Mouse (Mus musculus): ENCODE measurements around the gene Agbl5.

The Agbl5 gene

GRCm38 (mm10) chr5:30888337-30889087, at the start of gene Agbl5:
Gene Agbl5, plus strand, starts transcription at chr5:30888694.
- TF ChIP-seq GATA4 (IDR thresholded peaks at IDR 0.05; ENCODE audit: insufficient replicate concordance, low read length): no peak

- TF ChIP-seq GATA4 (IDR thresholded peaks at IDR 0.05; ENCODE audit: insufficient replicate concordance, low read length): no peak
Observed at GRCm38 (mm10) chr5:30839731-30840130, 48.8 kb upstream of the Agbl5 start.

DNA sequence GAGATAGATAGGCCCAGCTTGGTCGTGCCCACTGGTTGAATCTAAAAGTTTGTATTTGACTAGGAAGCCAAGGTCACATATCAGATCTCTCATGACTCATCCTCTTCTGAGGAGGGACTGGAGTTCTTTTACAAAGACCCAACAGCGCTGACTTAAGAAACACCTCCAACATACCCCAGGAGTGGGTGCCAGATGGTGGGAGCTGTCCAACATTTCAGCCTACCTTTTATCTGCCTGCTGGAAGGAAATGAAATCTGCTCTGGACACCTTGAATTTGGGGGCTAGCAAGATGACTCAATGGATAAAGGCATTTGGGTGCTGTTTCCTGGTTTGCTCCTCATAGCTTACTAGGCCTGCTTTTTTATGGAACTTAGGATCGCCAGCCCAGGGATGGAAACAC, 46.6 kb upstream of the Agbl5 start:
- no peak for TF ChIP-seq GATA4 (IDR thresholded peaks at IDR 0.05; ENCODE audit: insufficient replicate concordance, low read length)

- TF ChIP-seq GATA4 (IDR thresholded peaks at IDR 0.05; ENCODE audit: insufficient replicate concordance, low read length): no peak
Observed at GRCm38 (mm10) chr5:30849891-30850555, 38.5 kb upstream of the Agbl5 start.

DNA sequence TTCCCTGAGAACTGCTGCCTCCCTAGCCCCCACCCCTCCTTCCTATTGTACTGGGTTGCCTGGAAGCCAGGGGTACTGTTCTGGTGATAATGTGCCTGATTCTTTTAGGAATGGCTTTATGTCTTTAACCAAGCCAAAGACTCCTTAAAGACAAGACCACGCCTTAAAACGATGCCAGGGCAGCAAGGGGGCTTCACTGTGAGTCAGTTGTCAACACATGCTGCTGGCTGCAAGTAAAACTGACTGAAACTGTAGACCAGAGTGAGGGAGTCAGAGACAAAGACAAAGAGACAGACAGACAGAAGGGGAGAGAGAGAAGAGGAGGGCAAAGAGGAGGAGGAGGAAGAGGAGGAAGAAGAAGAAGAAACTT, 38.0 kb upstream of the Agbl5 start:
- no peak for TF ChIP-seq GATA4 (IDR thresholded peaks at IDR 0.05; ENCODE audit: insufficient replicate concordance, low read length)

DNA sequence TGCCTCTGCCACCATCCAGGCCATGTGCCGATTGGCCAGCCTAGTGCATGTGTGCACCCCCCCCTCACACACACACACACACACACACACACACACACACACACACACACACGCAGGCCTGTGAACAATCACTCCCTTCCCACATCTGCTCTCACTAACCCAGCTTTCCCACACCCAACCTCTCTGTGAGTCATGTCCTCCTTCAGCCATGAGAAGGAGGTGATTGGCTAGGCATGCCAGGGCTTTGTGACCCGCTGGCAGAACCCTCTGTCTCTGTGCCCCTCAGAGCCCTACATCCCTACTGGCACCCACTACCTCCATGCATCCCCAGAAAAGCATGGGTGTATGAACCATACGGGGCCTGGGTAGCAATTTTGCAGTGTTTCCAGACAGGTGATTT, 35.0 kb upstream of the Agbl5 start:
- TF ChIP-seq GATA4 (IDR thresholded peaks at IDR 0.05; ENCODE audit: insufficient replicate concordance, low read length): no peak

GRCm38 (mm10) chr5:30855674-30856073, 32.8 kb upstream of the Agbl5 start:
- no peak for TF ChIP-seq GATA4 (IDR thresholded peaks at IDR 0.05; ENCODE audit: insufficient replicate concordance, low read length)

GRCm38 (mm10) chr5:30856124-30856523, 32.4 kb upstream of the Agbl5 start:
- no peak for TF ChIP-seq GATA4 (IDR thresholded peaks at IDR 0.05; ENCODE audit: insufficient replicate concordance, low read length)

- no peak for TF ChIP-seq GATA4 (IDR thresholded peaks at IDR 0.05; ENCODE audit: insufficient replicate concordance, low read length)
Observed at GRCm38 (mm10) chr5:30863852-30864251, 24.6 kb upstream of the Agbl5 start.

DNA sequence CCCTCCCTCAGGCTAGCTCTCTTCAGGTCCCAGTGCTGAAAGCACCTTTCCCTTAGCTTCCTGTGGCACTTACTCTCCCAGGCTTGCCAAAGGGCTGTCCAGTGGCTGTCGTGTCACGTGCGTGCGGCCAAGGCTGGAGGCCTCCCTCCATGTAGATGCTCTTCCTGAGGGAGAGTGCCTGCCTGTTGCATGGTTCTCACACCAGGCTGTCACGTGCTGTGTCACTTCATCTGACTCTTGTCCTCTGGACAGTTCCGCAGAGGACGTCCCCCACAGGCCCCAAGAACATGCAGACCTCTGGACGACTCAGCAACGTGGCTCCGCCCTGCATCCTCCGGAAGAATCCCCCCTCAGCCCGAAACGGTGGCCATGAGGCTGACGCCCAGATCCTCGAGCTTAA, 24.2 kb upstream of the Agbl5 start:
- TF ChIP-seq GATA4 (IDR thresholded peaks at IDR 0.05; ENCODE audit: insufficient replicate concordance, low read length): no peak

DNA sequence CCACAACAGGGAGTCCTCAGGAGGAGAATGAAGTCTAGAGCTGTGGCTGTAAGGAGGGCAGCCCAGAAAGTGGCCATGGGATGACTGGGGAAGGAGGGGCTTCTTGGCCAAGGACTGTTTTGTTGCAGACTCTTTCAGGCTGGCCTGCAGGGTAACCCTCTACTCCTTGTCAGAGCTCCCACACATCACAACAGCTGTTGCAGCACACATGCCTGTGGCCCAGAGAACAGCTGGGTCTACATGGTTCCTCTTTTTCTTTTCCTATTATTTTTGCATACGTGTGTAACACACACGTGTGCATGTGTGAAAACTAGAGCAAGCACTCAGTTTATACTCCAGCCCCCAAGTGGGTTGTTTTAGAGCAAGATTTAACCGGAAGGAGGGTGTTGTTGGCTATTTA, 21.6 kb upstream of the Agbl5 start:
- no peak for TF ChIP-seq GATA4 (IDR thresholded peaks at IDR 0.05; ENCODE audit: insufficient replicate concordance, low read length)

GRCm38 (mm10) chr5:30867712-30868111, 20.8 kb upstream of the Agbl5 start, which contains the start of gene Tmem214:
Gene Tmem214, plus strand, starts transcription at chr5:30868012.
- TF ChIP-seq GATA4 (IDR thresholded peaks at IDR 0.05; ENCODE audit: insufficient replicate concordance, low read length): no peak

GRCm38 (mm10) chr5:30868981-30869380, 19.5 kb upstream of the Agbl5 start:
- no peak for TF ChIP-seq GATA4 (IDR thresholded peaks at IDR 0.05; ENCODE audit: insufficient replicate concordance, low read length)

- no peak for TF ChIP-seq GATA4 (IDR thresholded peaks at IDR 0.05; ENCODE audit: insufficient replicate concordance, low read length)
Observed at GRCm38 (mm10) chr5:30869405-30870130, 18.9 kb upstream of the Agbl5 start.

GRCm38 (mm10) chr5:30870131-30870406, 18.4 kb upstream of the Agbl5 start:
- TF ChIP-seq GATA4 (IDR thresholded peaks at IDR 0.05; ENCODE audit: insufficient replicate concordance, low read length): no peak

DNA sequence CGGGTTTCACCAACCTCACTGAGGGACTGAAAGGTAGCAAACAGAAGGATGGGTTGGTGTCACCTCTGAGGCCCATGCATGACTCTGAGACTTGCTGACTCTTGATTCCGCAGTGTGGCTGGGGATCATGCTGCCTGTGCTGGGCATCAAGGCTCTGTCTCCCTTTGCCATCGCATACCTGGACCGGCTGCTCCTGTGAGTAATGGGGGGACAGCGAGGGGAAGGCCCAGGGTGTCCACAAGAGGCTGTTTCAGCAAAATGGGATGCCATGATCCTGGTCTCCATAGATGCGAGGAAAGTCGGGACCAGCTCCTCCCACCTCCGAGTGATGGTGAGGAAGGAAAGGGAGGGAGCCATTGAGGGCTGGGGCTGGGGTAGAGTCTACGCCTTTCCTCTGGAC, 15.9 kb upstream of the Agbl5 start:
- no peak for TF ChIP-seq GATA4 (IDR thresholded peaks at IDR 0.05; ENCODE audit: insufficient replicate concordance, low read length)
